Mouse (Mus musculus): ENCODE results near the gene Ghr. TPM values are rescaled to one million over a fixed set of nuclear protein-coding genes. Genes with fewer than 3 reads are reported as not detected.

The Ghr gene
- polyA plus RNA-seq, 1 experiment from 2014 or later, result 99.0 TPM

- Histone ChIP-seq H3K4me2 (replicated peaks; ENCODE audit: low read depth) (no peak overlapping the region), H3K4me1 (replicated peaks; ENCODE audit: control insufficient read depth, insufficient read depth) (no peaks in the 10 kb centered on the region), H3K27me3 (ENCODE audit: control insufficient read depth, insufficient read depth, low read length) (no peaks in the 10 kb centered on the region), H3K36me3 (ENCODE audit: control insufficient read depth, insufficient read depth, low read length) (no peaks in the 10 kb centered on the region), H3K9ac (ENCODE audit: low read length) (no peak overlapping the region), H3K27ac (replicated peaks) (no peak overlapping the region), H3K9me3 (ENCODE audit: control insufficient read depth, low read length) (no peaks in the 10 kb centered on the region), H3K4me3 (ENCODE audit: low read depth, low read length) (no peak overlapping the region)
- WGBS, result 79% methylated on average over 1 of the region's 1 CpGs
- DNase-seq (ENCODE audit: low spot score) (no peak), ATAC-seq (ENCODE audit: low FRiP score, low TSS enrichment) (no peak)
- TF ChIP-seq CTCF (IDR thresholded peaks at IDR 0.05; ENCODE audit: low read depth) (peak; percentile 62), EP300 (optimal IDR thresholded peaks at IDR 0.05) (no peak)
These were observed 287.3 kb downstream of the Ghr start for GRCm38 (mm10) chr15:3295986-3296385.

GRCm38 (mm10) chr15:3293477-3293876, 289.8 kb downstream of the Ghr start:
- H3K36me3 ChIP-seq (ENCODE audit: control insufficient read depth, insufficient read depth, low read length), result no peaks in the 10 kb centered on the region
- WGBS, result 47% methylated on average over 1 of the region's 1 CpGs
- no peak overlapping the region for H3K4me2 ChIP-seq (replicated peaks; ENCODE audit: low read depth)
- no peaks in the 10 kb centered on the region for H3K9me3 ChIP-seq (ENCODE audit: control insufficient read depth, low read length)
- H3K27me3 ChIP-seq (ENCODE audit: control insufficient read depth, insufficient read depth, low read length), result no peaks in the 10 kb centered on the region
- DNase-seq (ENCODE audit: low spot score) (no peak), ATAC-seq (ENCODE audit: low FRiP score, low TSS enrichment) (no peak)
- no peak overlapping the region for H3K9ac ChIP-seq (ENCODE audit: low read length)
- H3K4me3 ChIP-seq (ENCODE audit: low read depth, low read length), result no peak overlapping the region
- TF ChIP-seq CTCF (IDR thresholded peaks at IDR 0.05; ENCODE audit: low read depth) (no peak), EP300 (optimal IDR thresholded peaks at IDR 0.05) (no peak)
- no peak overlapping the region for H3K27ac ChIP-seq (replicated peaks)
- no peaks in the 10 kb centered on the region for H3K4me1 ChIP-seq (replicated peaks; ENCODE audit: control insufficient read depth, insufficient read depth)

- H3K4me1 ChIP-seq (replicated peaks; ENCODE audit: control insufficient read depth, insufficient read depth), result no peaks in the 10 kb centered on the region
- TF ChIP-seq CTCF (IDR thresholded peaks at IDR 0.05; ENCODE audit: low read depth) (no peak), EP300 (optimal IDR thresholded peaks at IDR 0.05) (no peak)
- H3K9me3 ChIP-seq (ENCODE audit: control insufficient read depth, low read length), result no peaks in the 10 kb centered on the region
- no peaks in the 10 kb centered on the region for H3K27me3 ChIP-seq (ENCODE audit: control insufficient read depth, insufficient read depth, low read length)
- WGBS, result 91% methylated on average over 3 of the region's 3 CpGs
- ATAC-seq (ENCODE audit: low FRiP score, low TSS enrichment) (no peak), DNase-seq (ENCODE audit: low spot score) (no peak)
- no peak overlapping the region for H3K4me2 ChIP-seq (replicated peaks; ENCODE audit: low read depth)
- no peaks in the 10 kb centered on the region for H3K36me3 ChIP-seq (ENCODE audit: control insufficient read depth, insufficient read depth, low read length)
- no peak overlapping the region for H3K9ac ChIP-seq (ENCODE audit: low read length)
- H3K27ac ChIP-seq (replicated peaks), result no peak overlapping the region
- no peak overlapping the region for H3K4me3 ChIP-seq (ENCODE audit: low read depth, low read length)
These were observed 292.9 kb downstream of the Ghr start for GRCm38 (mm10) chr15:3290435-3290834.

- no peaks in the 10 kb centered on the region for H3K4me1 ChIP-seq (replicated peaks; ENCODE audit: control insufficient read depth, insufficient read depth)
- H3K9ac ChIP-seq (ENCODE audit: low read length), result no peak overlapping the region
- no peak for DNase-seq (ENCODE audit: low spot score)
- H3K36me3 ChIP-seq (ENCODE audit: control insufficient read depth, insufficient read depth, low read length), result no peaks in the 10 kb centered on the region
- H3K27me3 ChIP-seq (ENCODE audit: control insufficient read depth, insufficient read depth, low read length), result no peaks in the 10 kb centered on the region
- no peaks in the 10 kb centered on the region for H3K9me3 ChIP-seq (ENCODE audit: control insufficient read depth, low read length)
- H3K27ac ChIP-seq (replicated peaks), result no peak overlapping the region
- H3K4me2 ChIP-seq (replicated peaks; ENCODE audit: low read depth), result no peak overlapping the region
- no peak overlapping the region for H3K4me3 ChIP-seq (ENCODE audit: low read depth, low read length)
- TF ChIP-seq CTCF (IDR thresholded peaks at IDR 0.05; ENCODE audit: low read depth) (no peak), EP300 (optimal IDR thresholded peaks at IDR 0.05) (no peak)
- no peak for ATAC-seq (ENCODE audit: low FRiP score, low TSS enrichment)
These were observed 297.3 kb downstream of the Ghr start for GRCm38 (mm10) chr15:3286032-3286431.

- no peak overlapping the region for H3K27ac ChIP-seq (replicated peaks)
- DNase-seq (ENCODE audit: low spot score) (no peak), ATAC-seq (ENCODE audit: low FRiP score, low TSS enrichment) (peak; percentile 67; the same call in 1 of the 2 replicates)
- H3K4me2 ChIP-seq (replicated peaks; ENCODE audit: low read depth), result no peak overlapping the region
- no peaks in the 10 kb centered on the region for H3K4me1 ChIP-seq (replicated peaks; ENCODE audit: control insufficient read depth, insufficient read depth)
- H3K4me3 ChIP-seq (ENCODE audit: low read depth, low read length), result no peak overlapping the region
- H3K36me3 ChIP-seq (ENCODE audit: control insufficient read depth, insufficient read depth, low read length), result no peaks in the 10 kb centered on the region
- 95% methylated on average over 1 of the region's 1 CpGs for WGBS
- H3K9ac ChIP-seq (ENCODE audit: low read length), result no peak overlapping the region
- no peaks in the 10 kb centered on the region for H3K27me3 ChIP-seq (ENCODE audit: control insufficient read depth, insufficient read depth, low read length)
- no peaks in the 10 kb centered on the region for H3K9me3 ChIP-seq (ENCODE audit: control insufficient read depth, low read length)
- no peak for TF ChIP-seq CTCF (IDR thresholded peaks at IDR 0.05; ENCODE audit: low read depth)
- TF ChIP-seq EP300 (optimal IDR thresholded peaks at IDR 0.05), result no peak
These were observed 301.6 kb downstream of the Ghr start for GRCm38 (mm10) chr15:3281737-3282136.

GRCm38 (mm10) chr15:3281216-3281615, 302.1 kb downstream of the Ghr start:
- no peaks in the 10 kb centered on the region for H3K27me3 ChIP-seq (ENCODE audit: control insufficient read depth, insufficient read depth, low read length)
- H3K9ac ChIP-seq (ENCODE audit: low read length), result no peak overlapping the region
- no peaks in the 10 kb centered on the region for H3K36me3 ChIP-seq (ENCODE audit: control insufficient read depth, insufficient read depth, low read length)
- H3K4me2 ChIP-seq (replicated peaks; ENCODE audit: low read depth), result no peak overlapping the region
- no peaks in the 10 kb centered on the region for H3K4me1 ChIP-seq (replicated peaks; ENCODE audit: control insufficient read depth, insufficient read depth)
- TF ChIP-seq CTCF (IDR thresholded peaks at IDR 0.05; ENCODE audit: low read depth), result no peak
- no peak for TF ChIP-seq EP300 (optimal IDR thresholded peaks at IDR 0.05)
- no peak overlapping the region for H3K27ac ChIP-seq (replicated peaks)
- no peaks in the 10 kb centered on the region for H3K9me3 ChIP-seq (ENCODE audit: control insufficient read depth, low read length)
- no peak overlapping the region for H3K4me3 ChIP-seq (ENCODE audit: low read depth, low read length)
- 0 out of 2 replicates have a peak, but pooled peaks have one; percentile 30 for ATAC-seq (ENCODE audit: low FRiP score, low TSS enrichment)
- DNase-seq (ENCODE audit: low spot score), result no peak
